Mouse (Mus musculus) heart, embryonic 10.5 days (tissue): Measurements from ENCODE around the gene Gpr149. TPM values are rescaled to one million over a fixed set of nuclear protein-coding genes. Genes with fewer than 3 reads are reported as not detected.
A peak's percentile ranks its signal among the peaks of the same experiment; 100 is the strongest.

ENCODE experiments used
- DNase-seq: peaks from one replicate; pipeline ENCODE4 v3.0.0-alpha.2; 2017; ENCODE audit warnings: low spot score
- H3K27ac ChIP-seq: fragments of 300-500 bp; sonication (generic); 2 replicates; pipeline ENCODE4 v1.5.1; 2016; ENCODE audit warnings: mild to moderate bottlenecking
- H3K27me3 ChIP-seq: fragments of 300-500 bp; sonication (generic); 2 replicates; pipeline ENCODE4 v1.6.1; 2016; ENCODE audit warnings: mild to moderate bottlenecking; ENCODE audit not compliant: poor library complexity, insufficient read depth, severe bottlenecking
- H3K36me3 ChIP-seq: fragments of 300-500 bp; sonication (generic); 2 replicates; pipeline ENCODE4 v1.6.1; 2016; ENCODE audit warnings: mild to moderate bottlenecking, moderate library complexity
- H3K4me1 ChIP-seq: fragments of 300-500 bp; sonication (generic); 2 replicates; pipeline ENCODE4 v1.6.1; 2016; ENCODE audit warnings: mild to moderate bottlenecking
- H3K4me3 ChIP-seq: fragments of 300-500 bp; sonication (generic); 2 replicates; pipeline ENCODE4 v1.5.1; 2016; ENCODE audit warnings: mild to moderate bottlenecking, moderate library complexity
- H3K9me3 ChIP-seq: fragments of 300-500 bp; sonication (generic); 2 replicates; pipeline ENCODE4 v1.6.1; 2016; ENCODE audit warnings: mild to moderate bottlenecking, moderate library complexity
- whole genome bisulfite sequencing: fragments of 180-500 bp; shearing (Covaris S2); methylation state at CpG from one replicate; pipeline ENCODE4 v1.1.7; 2016; 5-methylcytosine and 5-hydroxymethylcytosine counted together
- polyA plus RNA-seq: library from polyadenylated mRNA; unstranded; fragments of >200 nt; fragmentation: Nextera tagmentation; extraction: Ambion mirVana; gene quantifications from 2 replicates; pipeline ENCODE4 v1.2.1, GENCODE M21; 2016

Gpr149 gene
- polyA plus RNA-seq: not detected in 2 replicates

- H3K27me3 ChIP-seq: peaks cover 29% of the 10 kb centered on the region; the same call in 1 of the 2 replicates
- 0 out of 2 replicates have a peak, but pooled peaks cover 8% of the 10 kb centered on the region for H3K4me1 ChIP-seq
- no peaks in the 10 kb centered on the region for H3K9me3 ChIP-seq
- DNase-seq: no peak
- WGBS: 73% methylated on average over 1 of the region's 1 CpGs
- peak within 1 kb of the TSS; percentile 63 for H3K4me3 ChIP-seq
- H3K27ac ChIP-seq: no peak within 1 kb of the TSS
- H3K36me3 ChIP-seq: no peaks in the 10 kb centered on the region
Measured at GRCm38 (mm10) chr3:62604973-62605372, at the start of gene Gpr149. TSS of gene Gpr149 (minus strand) at chr3:62605140.

DNA sequence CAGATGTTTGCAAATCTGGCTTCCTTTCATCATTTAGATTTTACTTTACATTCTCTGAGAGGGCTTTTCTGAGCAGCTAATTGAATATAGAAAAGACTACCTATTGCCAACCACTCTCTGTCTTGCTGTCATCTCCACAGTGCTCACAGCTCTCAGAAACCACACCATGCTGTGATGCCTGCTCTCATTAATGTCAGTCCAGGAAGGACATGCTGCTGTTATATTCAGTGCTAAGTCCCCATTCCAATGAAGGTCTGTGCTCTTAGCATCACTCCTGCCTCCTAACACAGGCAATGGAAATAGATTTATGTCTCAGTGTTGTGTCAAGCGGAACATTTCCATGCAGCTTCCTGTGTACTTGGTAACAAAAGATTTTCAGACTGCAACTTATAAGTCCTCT lies 45.6 kb upstream of the Gpr149 start:
- DNase-seq: no peak
- 82% methylated on average over 1 of the region's 1 CpGs for whole genome bisulfite sequencing
- no peak overlapping the region for H3K4me3 ChIP-seq
- no peaks in the 10 kb centered on the region for H3K4me1 ChIP-seq
- H3K36me3 ChIP-seq: no peaks in the 10 kb centered on the region
- no peaks in the 10 kb centered on the region for H3K27me3 ChIP-seq
- H3K27ac ChIP-seq: no peak overlapping the region
- no peaks in the 10 kb centered on the region for H3K9me3 ChIP-seq

DNA sequence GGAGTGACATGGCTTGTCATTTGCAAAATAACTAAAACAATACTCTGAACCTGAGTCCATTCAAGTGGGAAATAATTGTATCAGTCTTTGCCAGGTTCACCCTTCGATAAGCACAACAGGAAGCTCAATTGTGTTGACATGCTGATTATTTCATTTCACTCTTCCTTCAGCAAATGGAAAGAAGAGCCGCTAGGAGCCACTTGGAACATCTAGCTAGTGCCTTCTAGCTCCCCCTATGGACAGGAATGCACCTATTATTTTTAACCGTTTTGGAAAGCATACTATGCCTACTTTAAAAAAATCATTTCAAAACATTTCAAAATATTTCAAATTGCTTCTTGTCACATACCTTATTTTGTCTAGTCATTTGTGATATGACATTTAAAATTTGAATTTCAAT lies 5.9 kb upstream of the Gpr149 start:
- no peaks in the 10 kb centered on the region for H3K36me3 ChIP-seq
- WGBS: 58% methylated on average over 3 of the region's 3 CpGs
- H3K9me3 ChIP-seq: no peaks in the 10 kb centered on the region
- no peak overlapping the region for H3K27ac ChIP-seq
- no peaks in the 10 kb centered on the region for H3K27me3 ChIP-seq
- H3K4me3 ChIP-seq: no peak overlapping the region
- no peak for DNase-seq
- H3K4me1 ChIP-seq: no peaks in the 10 kb centered on the region

DNA sequence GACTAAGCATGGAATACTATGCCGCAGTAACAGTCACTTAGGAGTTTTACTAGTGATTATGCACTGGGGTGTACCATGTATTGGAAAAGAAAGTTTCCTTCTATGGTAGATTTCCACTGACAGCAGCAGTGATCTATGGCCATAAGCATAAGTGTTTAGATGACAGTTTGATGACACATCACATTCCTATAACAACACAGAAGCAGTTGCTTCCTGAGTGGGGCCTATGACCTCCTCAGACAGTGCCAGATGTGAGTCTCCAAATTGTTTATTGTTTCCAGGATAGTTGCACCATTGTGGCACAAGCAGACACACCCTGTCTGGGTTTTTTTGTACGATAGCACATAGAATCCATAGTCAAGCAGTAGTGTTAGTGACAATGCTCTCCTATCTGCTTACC lies 991 bp upstream of the Gpr149 start:
- H3K4me1 ChIP-seq: 0 out of 2 replicates have a peak, but pooled peaks cover 8% of the 10 kb centered on the region
- no peak for DNase-seq

DNA sequence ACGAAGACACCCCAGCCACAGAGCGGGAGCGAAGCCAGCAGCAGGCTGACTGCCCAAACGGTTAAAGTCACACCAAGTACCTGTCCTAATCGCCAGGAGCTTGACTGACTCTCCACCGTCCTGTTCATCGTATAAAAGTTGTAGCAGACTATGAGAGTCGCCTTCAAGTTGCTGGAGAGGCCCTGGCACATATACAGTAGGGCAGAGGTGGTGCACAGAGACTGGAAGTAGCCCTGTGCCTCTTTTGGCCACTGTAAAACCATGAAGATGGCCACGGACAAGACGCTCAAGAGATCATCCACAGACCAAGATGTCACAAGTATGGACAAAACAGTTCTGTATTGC lies 921 bp downstream of the Gpr149 start:
- Histone ChIP-seq H3K4me3 (peak overlapping the region; percentile 63), H3K36me3 (no peaks in the 10 kb centered on the region), H3K27me3 (peaks cover 29% of the 10 kb centered on the region; the same call in 1 of the 2 replicates), H3K4me1 (0 out of 2 replicates have a peak, but pooled peaks cover 8% of the 10 kb centered on the region), H3K27ac (no peak overlapping the region), H3K9me3 (no peaks in the 10 kb centered on the region)
- WGBS: 13% methylated on average over 10 of the region's 10 CpGs
- no peak for DNase-seq

More for the DNA sequence above, 991 bp upstream of the Gpr149 start:
- 73% methylated on average over 2 of the region's 2 CpGs for WGBS
- H3K9me3 ChIP-seq: no peaks in the 10 kb centered on the region
- no peak overlapping the region for H3K4me3 ChIP-seq
- H3K27me3 ChIP-seq: peaks cover 29% of the 10 kb centered on the region; the same call in 1 of the 2 replicates
- no peaks in the 10 kb centered on the region for H3K36me3 ChIP-seq
- H3K27ac ChIP-seq: no peak overlapping the region

- no peaks in the 10 kb centered on the region for H3K9me3 ChIP-seq
- no peaks in the 10 kb centered on the region for H3K36me3 ChIP-seq
- peak overlapping the region; percentile 63 for H3K4me3 ChIP-seq
- 0 out of 2 replicates have a peak, but pooled peaks cover 8% of the 10 kb centered on the region for H3K4me1 ChIP-seq
- 1% methylated on average over 40 of the region's 40 CpGs for WGBS
- no peak for DNase-seq
- no peak overlapping the region for H3K27ac ChIP-seq
- H3K27me3 ChIP-seq: peaks cover 29% of the 10 kb centered on the region; the same call in 1 of the 2 replicates
Measured at GRCm38 (mm10) chr3:62603231-62604046, 1.5 kb downstream of the Gpr149 start.

GRCm38 (mm10) chr3:62602466-62602865 lies 2.5 kb downstream of the Gpr149 start:
- H3K36me3 ChIP-seq: no peaks in the 10 kb centered on the region
- 0 out of 2 replicates have a peak, but pooled peaks cover 8% of the 10 kb centered on the region for H3K4me1 ChIP-seq
- WGBS: 72% methylated on average over 9 of the region's 9 CpGs
- DNase-seq: no peak
- no peak overlapping the region for H3K27ac ChIP-seq
- no peaks in the 10 kb centered on the region for H3K9me3 ChIP-seq
- no peak overlapping the region for H3K4me3 ChIP-seq
- H3K27me3 ChIP-seq: peaks cover 29% of the 10 kb centered on the region; the same call in 1 of the 2 replicates

DNA sequence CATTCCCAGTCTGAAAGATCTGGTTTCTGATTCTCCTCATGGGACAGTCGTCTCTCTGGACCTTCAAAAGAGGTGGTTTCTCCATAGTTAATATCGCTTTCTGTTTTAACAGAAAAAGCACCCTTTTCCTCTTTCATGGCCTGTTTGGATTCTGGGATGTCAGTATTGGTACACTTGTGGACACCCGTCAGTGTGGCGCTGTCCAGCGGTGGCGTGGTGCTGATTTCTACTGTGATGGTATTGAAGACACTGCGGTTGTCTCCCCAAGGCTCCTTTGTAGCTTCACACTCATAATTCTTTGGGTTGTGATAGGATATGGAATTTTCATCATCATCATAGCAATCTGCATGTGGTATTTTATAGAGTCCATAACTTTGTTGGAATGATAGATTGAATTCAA lies 10.1 kb downstream of the Gpr149 start:
- no peaks in the 10 kb centered on the region for H3K9me3 ChIP-seq
- H3K36me3 ChIP-seq: no peaks in the 10 kb centered on the region
- H3K27ac ChIP-seq: no peak overlapping the region
- no peak overlapping the region for H3K4me3 ChIP-seq
- 18% methylated on average over 7 of the region's 7 CpGs for WGBS
- H3K4me1 ChIP-seq: no peaks in the 10 kb centered on the region
- H3K27me3 ChIP-seq: no peaks in the 10 kb centered on the region
- no peak for DNase-seq

GRCm38 (mm10) chr3:62585072-62585471 lies 19.9 kb downstream of the Gpr149 start:
- WGBS: 81% methylated on average over 1 of the region's 1 CpGs
- Histone ChIP-seq H3K27me3 (no peaks in the 10 kb centered on the region), H3K9me3 (no peaks in the 10 kb centered on the region), H3K4me1 (no peaks in the 10 kb centered on the region), H3K27ac (no peak overlapping the region), H3K36me3 (no peaks in the 10 kb centered on the region), H3K4me3 (no peak overlapping the region)
- DNase-seq: no peak

- no peak for DNase-seq
- no peak overlapping the region for H3K27ac ChIP-seq
- H3K36me3 ChIP-seq: no peaks in the 10 kb centered on the region
- H3K27me3 ChIP-seq: no peaks in the 10 kb centered on the region
- H3K9me3 ChIP-seq: no peaks in the 10 kb centered on the region
- no peaks in the 10 kb centered on the region for H3K4me1 ChIP-seq
- 61% methylated on average over 5 of the region's 5 CpGs for whole genome bisulfite sequencing
- H3K4me3 ChIP-seq: no peak overlapping the region
Measured at GRCm38 (mm10) chr3:62527593-62527992, 77.3 kb downstream of the Gpr149 start.

GRCm38 (mm10) chr3:62527160-62527559 lies 77.8 kb downstream of the Gpr149 start:
- Histone ChIP-seq H3K4me3 (no peak overlapping the region), H3K27me3 (no peaks in the 10 kb centered on the region), H3K4me1 (no peaks in the 10 kb centered on the region), H3K36me3 (no peaks in the 10 kb centered on the region), H3K27ac (no peak overlapping the region), H3K9me3 (no peaks in the 10 kb centered on the region)
- WGBS: 52% methylated on average over 4 of the region's 4 CpGs
- no peak for DNase-seq

GRCm38 (mm10) chr3:62507206-62507647 lies 97.7 kb downstream of the Gpr149 start:
- peaks cover 3% of the 10 kb centered on the region; the same call in 1 of the 2 replicates for H3K27me3 ChIP-seq
- peak overlapping the region; percentile 92 for H3K4me3 ChIP-seq
- H3K4me1 ChIP-seq: peaks cover 7% of the 10 kb centered on the region
- H3K27ac ChIP-seq: peak overlapping the region; percentile 98
- WGBS: 46% methylated on average over 5 of the region's 5 CpGs
- no peak for DNase-seq
- H3K9me3 ChIP-seq: no peaks in the 10 kb centered on the region
- H3K36me3 ChIP-seq: no peaks in the 10 kb centered on the region

DNA sequence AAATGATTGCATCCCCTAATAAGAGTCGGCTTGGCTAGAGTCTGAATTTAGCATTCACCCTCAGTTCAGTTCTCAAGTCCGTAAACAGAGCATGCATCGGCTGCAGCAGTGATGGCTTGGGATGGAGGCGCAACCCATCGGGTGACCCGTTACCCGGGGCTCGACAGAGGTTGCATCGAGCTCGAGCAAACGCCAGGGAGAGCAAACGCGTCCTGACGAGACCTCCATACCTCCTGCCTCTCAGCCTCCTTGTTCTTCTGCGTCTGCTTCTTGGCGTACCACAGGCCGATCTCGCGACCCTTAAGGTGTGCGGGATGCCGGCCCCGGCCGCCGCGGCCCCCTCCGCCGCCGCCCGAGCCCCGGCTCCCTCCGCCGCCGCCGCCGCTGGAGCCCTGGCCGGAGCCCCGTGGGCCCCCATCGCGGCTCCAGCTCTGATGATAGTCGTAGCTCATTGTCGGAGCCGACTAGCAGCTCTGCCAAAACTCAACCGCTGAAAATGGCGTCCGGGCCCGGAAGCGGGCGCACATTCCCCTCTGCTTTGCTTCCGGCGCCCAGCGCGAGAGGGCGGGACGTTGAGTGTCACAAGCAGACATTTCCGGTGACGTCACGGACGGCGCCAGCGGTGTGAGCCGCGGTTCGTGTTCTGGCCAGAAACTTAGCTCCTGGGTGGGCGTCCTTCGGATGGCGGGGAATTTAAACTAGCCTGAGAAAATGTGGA lies 98.3 kb downstream of the Gpr149 start, which contains the start of gene Dhx36:
TSS of gene Dhx36 (minus strand) at position 517 of the 718 bp plus-strand sequence.
- DNase-seq: peak; percentile 96
- no peaks in the 10 kb centered on the region for H3K9me3 ChIP-seq
- H3K27ac ChIP-seq: peak within 1 kb of the TSS; percentile 98
- under 1% methylated on average over 66 of the region's 66 CpGs for WGBS
- peaks cover 7% of the 10 kb centered on the region for H3K4me1 ChIP-seq
- H3K27me3 ChIP-seq: peaks cover 3% of the 10 kb centered on the region; the same call in 1 of the 2 replicates
- peak within 1 kb of the TSS; percentile 92 for H3K4me3 ChIP-seq
- H3K36me3 ChIP-seq: peaks cover 3% of the 10 kb centered on the region; the same call in 1 of the 2 replicates
